Mouse (Mus musculus) heart, embryonic 15.5 days (tissue): ENCODE results near the gene Hand2. TPM values are rescaled to one million over a fixed set of nuclear protein-coding genes. Genes with fewer than 3 reads are reported as not detected.
A peak's percentile ranks its signal among the peaks of the same experiment; 100 is the strongest.

Experiments used
- ATAC-seq: fragments of 200-750 bp; cut with Nextera tagmentation; replicated peaks from 2 replicates; pipeline ENCODE4 v1.8.0; 2017; ENCODE audit warnings: low read depth, moderate TSS enrichment; ENCODE audit not compliant: insufficient number of reproducible peaks, insufficient read depth, low FRiP score
- H3K27ac ChIP-seq: fragments of 300-500 bp; sonication (generic); 2 replicates; pipeline ENCODE4 v1.5.1; 2015; ENCODE audit warnings: mild to moderate bottlenecking, inconsistent platforms
- H3K27me3 ChIP-seq: fragments of 300-500 bp; sonication (generic); 2 replicates; pipeline ENCODE4 v1.6.1; 2015; ENCODE audit warnings: inconsistent platforms
- H3K36me3 ChIP-seq: fragments of 300-500 bp; sonication (generic); 2 replicates; pipeline ENCODE4 v1.6.1; 2015; ENCODE audit warnings: mild to moderate bottlenecking, inconsistent platforms
- H3K4me1 ChIP-seq: fragments of 300-500 bp; sonication (generic); replicated peaks from 2 replicates; pipeline ENCODE4 v1.6.1; 2015; ENCODE audit warnings: inconsistent platforms
- H3K4me2 ChIP-seq: fragments of 300-500 bp; sonication (generic); 2 replicates; pipeline ENCODE4 v1.6.1; 2015; ENCODE audit warnings: inconsistent platforms, mild to moderate bottlenecking, moderate library complexity
- H3K4me3 ChIP-seq: fragments of 300-500 bp; sonication (generic); 2 replicates; pipeline ENCODE4 v1.5.1; 2015; ENCODE audit warnings: mild to moderate bottlenecking, inconsistent platforms
- H3K9ac ChIP-seq: fragments of 300-500 bp; sonication (generic); 2 replicates; pipeline ENCODE4 v1.6.1; 2015; ENCODE audit warnings: mild to moderate bottlenecking, inconsistent platforms
- H3K9me3 ChIP-seq: fragments of 300-500 bp; sonication (generic); replicated peaks from 2 replicates; pipeline ENCODE4 v1.6.1; 2016; ENCODE audit warnings: inconsistent platforms
- WGBS: fragments of 180-500 bp; shearing (Covaris S2); methylation state at CpG from one replicate; pipeline ENCODE4 v1.1.7; 2015; ENCODE audit warnings: mixed read lengths; 5-methylcytosine and 5-hydroxymethylcytosine counted together
- polyA plus RNA-seq: library from polyadenylated mRNA; unstranded; fragments of >200 nt; fragmentation: Nextera tagmentation; extraction: Ambion mirVana; gene quantifications from 2 replicates; pipeline ENCODE4 v1.2.1, GENCODE M21; 2015

The Hand2 gene
- polyA plus RNA-seq = 8.7 and 11.8 TPM in 2 replicates

DNA sequence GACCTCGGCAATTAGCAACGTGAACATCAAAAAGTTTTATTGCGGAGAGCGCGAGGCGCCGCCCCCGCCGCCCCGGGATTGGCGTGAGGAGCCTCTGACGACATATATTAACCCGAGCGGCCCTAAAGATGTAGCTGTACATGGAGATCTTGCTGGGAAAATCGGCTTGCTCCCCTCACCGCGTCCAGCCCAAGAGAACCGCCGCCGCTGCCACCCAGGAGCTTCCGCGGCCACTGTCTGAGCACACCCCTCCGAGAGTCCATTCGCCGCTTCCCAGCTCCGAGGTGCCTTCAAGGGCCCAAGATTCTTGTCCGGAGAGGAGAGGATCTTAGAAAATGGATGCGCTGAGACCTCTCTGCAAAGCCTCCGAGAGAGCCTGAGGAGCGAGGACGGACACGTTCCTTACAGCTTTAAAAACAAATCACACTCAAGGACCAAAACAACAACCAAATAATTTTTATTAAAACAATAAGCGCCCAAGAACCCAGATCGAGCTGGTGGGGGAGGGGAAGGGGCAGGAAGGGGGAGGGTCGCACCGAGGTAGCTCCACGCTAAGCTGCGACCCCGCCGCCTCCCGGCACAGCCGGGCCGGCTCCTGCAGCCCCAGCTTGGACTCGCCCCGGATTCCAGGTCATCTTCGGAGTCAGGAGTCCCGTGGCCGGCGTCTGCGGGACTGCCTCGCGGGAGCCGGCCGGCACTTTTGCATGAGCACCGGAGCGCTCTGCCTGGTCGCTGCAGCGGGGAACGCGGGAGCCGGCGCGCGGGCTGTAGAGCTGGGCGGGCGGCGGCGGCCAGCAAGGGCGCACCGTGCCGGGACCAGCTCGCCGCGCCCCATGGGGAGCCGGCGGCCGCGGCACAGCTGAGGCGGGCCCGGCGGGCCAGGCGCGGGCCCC lies at the start of gene Hand2:
Hand2 (plus strand) TSS at position 133 of the 893 bp plus-strand sequence.
- peak within 1 kb of the TSS; percentile 77 for H3K4me2 ChIP-seq
- H3K4me1 ChIP-seq = peaks cover 6% of the 10 kb centered on the region
- H3K27ac ChIP-seq = peak within 1 kb of the TSS; percentile 96
- no peaks in the 10 kb centered on the region for H3K27me3 ChIP-seq
- H3K9ac ChIP-seq = peak within 1 kb of the TSS; percentile 100
- H3K9me3 ChIP-seq = no peaks in the 10 kb centered on the region
- under 1% methylated on average over 71 of the region's 83 CpGs for WGBS
- peak; percentile 78 for ATAC-seq
- H3K4me3 ChIP-seq = peak within 1 kb of the TSS; percentile 92
- H3K36me3 ChIP-seq = no peaks in the 10 kb centered on the region

DNA sequence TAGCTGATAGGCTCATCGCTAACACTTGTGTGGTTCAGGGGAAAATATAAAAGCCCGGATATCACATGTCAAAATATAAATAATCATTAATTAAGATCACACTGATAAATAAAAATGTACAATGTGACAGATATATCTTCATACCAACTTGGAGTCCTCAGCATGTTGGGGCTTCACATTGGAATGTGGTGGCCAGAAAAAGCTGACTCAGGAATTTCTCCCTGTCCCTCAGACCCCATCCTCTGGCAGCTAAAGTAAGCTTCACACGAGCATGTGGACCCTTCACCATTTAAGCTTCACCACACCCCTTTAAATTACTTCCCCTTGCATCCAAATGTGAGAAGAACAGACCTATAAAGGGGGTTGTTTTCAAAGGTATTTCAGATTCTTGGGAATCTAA lies 47.7 kb upstream of the Hand2 start:
- ATAC-seq = no peak
- H3K27me3 ChIP-seq = no peaks in the 10 kb centered on the region
- no peak overlapping the region for H3K27ac ChIP-seq
- H3K9ac ChIP-seq = no peak overlapping the region
- H3K4me2 ChIP-seq = no peak overlapping the region
- H3K4me3 ChIP-seq = no peak overlapping the region
- no peaks in the 10 kb centered on the region for H3K36me3 ChIP-seq
- no peaks in the 10 kb centered on the region for H3K9me3 ChIP-seq
- WGBS = 66% methylated on average over 3 of the region's 3 CpGs
- no peaks in the 10 kb centered on the region for H3K4me1 ChIP-seq

DNA sequence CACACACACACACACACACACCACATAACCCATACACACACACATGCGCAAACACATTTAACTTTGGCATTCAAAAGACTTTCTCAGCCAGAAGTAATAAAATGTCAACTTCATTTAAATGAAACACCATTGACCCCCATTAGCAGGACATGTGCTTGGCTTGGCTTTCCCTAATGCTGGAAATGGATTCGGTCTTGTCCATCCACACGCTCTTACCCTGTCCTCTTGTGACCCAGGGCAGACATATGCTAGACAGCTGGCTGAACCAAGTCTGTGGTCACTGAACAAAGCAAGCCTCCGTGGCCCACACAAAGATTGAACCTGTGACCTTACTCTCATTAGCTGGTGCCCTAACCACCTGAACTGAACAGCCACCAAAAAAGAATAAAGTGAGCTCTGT lies 27.3 kb upstream of the Hand2 start:
- no peaks in the 10 kb centered on the region for H3K36me3 ChIP-seq

DNA sequence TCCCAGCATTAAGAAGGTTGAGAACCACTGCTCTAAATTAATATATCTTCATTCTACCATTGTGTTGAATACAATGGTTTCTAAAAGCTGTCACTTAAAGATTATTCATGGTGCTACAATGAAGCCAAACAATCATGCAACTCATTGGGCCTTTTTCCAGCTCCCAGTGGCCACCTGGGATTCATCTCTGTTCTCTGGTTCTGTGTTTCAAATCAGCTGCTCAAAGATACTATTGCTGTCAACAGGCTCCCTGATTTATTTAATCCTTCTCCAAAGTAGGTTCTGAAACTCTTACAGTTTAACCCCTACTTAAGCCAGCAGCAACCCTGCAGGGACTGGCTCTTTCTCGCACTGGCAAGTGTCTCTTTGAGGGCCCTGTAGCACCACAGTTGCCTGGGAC lies 17.3 kb upstream of the Hand2 start:
- Histone ChIP-seq H3K4me3 (no peak overlapping the region), H3K9ac (no peak overlapping the region), H3K27ac (peak overlapping the region; percentile 66), H3K36me3 (peaks cover 23% of the 10 kb centered on the region), H3K27me3 (no peaks in the 10 kb centered on the region), H3K4me1 (peaks cover 5% of the 10 kb centered on the region), H3K4me2 (no peak overlapping the region), H3K9me3 (no peaks in the 10 kb centered on the region)
- 38% methylated on average over 1 of the region's 1 CpGs for WGBS
- ATAC-seq = peak; percentile 66; the same call in 1 of the 2 replicates

More for the DNA sequence above, 27.3 kb upstream of the Hand2 start:
- Histone ChIP-seq H3K4me1 (no peaks in the 10 kb centered on the region), H3K4me2 (no peak overlapping the region), H3K9me3 (no peaks in the 10 kb centered on the region), H3K9ac (no peak overlapping the region), H3K4me3 (no peak overlapping the region), H3K27me3 (no peaks in the 10 kb centered on the region), H3K27ac (no peak overlapping the region)
- 81% methylated on average over 4 of the region's 4 CpGs for WGBS
- ATAC-seq = no peak

DNA sequence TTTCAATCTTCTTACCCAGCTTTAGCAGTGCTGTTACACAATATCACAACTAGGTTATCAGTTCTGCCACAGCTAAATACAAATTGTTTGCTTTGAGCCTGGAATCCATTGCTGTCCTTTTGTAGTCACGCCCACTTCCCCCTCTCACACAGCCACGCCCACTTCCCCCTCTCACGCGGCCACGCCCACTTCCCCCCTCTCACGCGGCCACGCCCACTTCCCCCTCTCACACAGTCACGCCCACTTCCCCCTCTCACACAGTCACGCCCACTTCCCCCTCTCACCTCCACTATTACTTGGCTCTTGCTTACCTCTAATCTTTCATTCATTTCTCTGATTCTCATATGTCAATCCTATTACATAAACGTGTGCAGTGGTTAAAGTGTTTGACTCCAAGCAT lies 15.8 kb upstream of the Hand2 start:
- no peak overlapping the region for H3K4me2 ChIP-seq
- WGBS = 58% methylated on average over 11 of the region's 11 CpGs
- peaks cover 8% of the 10 kb centered on the region for H3K4me1 ChIP-seq
- no peak overlapping the region for H3K4me3 ChIP-seq
- H3K9ac ChIP-seq = no peak overlapping the region
- no peaks in the 10 kb centered on the region for H3K9me3 ChIP-seq
- H3K27ac ChIP-seq = 0 out of 2 replicates have a peak overlapping the region, but pooled peaks have one; percentile 6
- peaks cover 23% of the 10 kb centered on the region for H3K36me3 ChIP-seq
- ATAC-seq = no peak
- H3K27me3 ChIP-seq = no peaks in the 10 kb centered on the region

DNA sequence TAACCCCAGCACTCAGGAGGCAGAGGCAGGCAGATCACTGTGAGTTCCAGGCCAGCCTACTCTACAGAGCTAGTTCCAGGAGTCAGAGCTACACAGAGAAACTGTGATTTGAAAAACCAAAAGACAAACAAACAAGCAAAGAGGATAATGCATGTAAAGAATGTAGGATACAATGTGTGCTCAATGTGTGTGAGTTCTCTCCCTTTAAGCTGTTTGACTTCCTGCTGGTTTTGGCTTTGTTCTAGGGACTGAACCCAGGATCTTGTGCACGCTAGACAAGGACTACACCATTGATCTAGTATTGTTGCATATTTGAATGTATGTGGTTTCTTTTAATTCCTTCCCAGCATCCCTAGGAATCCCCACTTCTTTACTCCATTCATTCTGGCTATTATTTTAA lies 14.3 kb upstream of the Hand2 start:
- WGBS = 90% methylated on average over 1 of the region's 1 CpGs
- no peak overlapping the region for H3K4me3 ChIP-seq
- peaks cover 23% of the 10 kb centered on the region for H3K36me3 ChIP-seq
- no peaks in the 10 kb centered on the region for H3K27me3 ChIP-seq
- peaks cover 10% of the 10 kb centered on the region for H3K4me1 ChIP-seq
- H3K27ac ChIP-seq = no peak overlapping the region
- no peak for ATAC-seq
- H3K4me2 ChIP-seq = no peak overlapping the region
- no peaks in the 10 kb centered on the region for H3K9me3 ChIP-seq
- H3K9ac ChIP-seq = no peak overlapping the region

DNA sequence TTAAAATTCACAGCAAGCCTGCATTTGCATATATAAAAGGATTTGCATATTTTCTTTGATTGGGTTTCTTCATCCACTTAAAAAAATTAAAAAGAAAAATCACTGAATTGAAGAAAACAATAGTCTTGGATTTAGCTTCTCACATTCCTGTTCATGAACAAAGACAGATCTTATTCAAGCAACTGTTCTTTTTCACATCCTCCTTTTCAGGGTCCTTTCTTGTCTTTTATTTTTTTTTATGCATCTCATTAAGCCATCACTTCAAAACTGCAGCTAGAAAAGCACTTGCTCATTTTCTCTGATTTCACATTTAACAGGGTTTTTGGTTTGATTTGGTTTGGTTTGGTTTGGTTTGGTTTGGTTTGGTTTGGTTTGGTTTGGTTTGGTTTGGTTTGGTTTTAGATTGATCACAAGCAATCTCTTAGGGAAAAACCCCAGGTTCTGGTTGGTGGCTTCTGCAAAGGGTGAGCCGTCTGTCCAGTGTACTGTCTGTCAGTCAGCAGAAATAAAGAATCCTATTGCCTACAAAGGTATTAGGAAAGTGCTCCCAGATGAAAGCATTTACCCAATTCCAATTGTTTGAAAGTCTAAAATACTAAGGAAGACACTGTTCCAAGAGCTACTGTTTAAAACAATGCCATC lies 10.8 kb upstream of the Hand2 start:
- H3K27me3 ChIP-seq = no peaks in the 10 kb centered on the region
- H3K9me3 ChIP-seq = no peaks in the 10 kb centered on the region
- no peak for ATAC-seq
- H3K4me2 ChIP-seq = no peak overlapping the region
- WGBS = 57% methylated on average over 1 of the region's 1 CpGs
- peaks cover 8% of the 10 kb centered on the region for H3K4me1 ChIP-seq
- H3K27ac ChIP-seq = no peak overlapping the region
- H3K36me3 ChIP-seq = peaks cover 23% of the 10 kb centered on the region
- no peak overlapping the region for H3K4me3 ChIP-seq
- no peak overlapping the region for H3K9ac ChIP-seq

DNA sequence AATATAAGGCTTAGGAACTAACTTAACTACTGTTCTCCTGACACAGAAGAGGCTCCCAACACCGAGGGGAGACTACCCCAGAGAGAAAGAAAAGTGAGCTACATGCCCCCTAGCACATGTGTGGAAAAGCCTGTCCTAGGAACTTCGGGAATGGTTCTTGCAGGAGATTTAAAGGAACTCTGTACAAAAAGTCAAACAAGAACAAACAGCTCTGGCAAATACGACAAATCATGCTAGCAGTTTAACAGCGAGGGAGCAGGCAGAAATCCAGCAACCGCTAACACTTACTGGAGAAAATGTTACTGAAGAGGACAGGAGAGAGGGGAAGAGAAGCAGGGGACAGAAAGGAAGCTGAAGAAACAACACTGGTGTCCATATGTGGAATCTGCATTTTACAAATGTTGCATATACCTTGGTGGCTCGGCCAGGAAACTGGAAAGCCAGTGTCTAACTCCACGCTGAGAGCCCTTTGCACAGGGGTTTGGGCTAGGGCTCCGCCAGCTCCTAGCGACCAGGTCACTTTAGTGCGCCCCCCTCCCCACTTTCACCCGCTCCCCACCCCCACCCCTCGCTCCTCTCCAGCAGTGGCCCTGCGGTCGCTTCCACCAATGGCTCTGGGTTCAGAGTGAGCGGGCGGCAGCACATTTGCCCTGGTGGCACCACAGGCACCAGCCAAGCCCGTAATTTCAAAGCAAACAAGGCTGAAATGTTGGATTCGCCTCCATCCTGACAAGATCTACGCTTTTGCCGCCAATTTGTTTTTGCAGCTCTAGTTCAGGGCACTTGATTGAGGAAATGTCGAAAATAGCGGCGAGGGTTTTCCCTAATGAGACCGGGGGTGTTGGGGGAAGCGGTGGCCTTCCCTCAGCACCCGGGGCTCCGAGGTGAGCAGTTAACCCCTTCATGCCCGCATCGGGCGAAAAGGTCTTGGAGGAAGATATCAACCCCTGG lies 8.5 kb upstream of the Hand2 start:
- Histone ChIP-seq H3K9ac (peak overlapping the region; percentile 64), H3K27me3 (no peaks in the 10 kb centered on the region)

DNA sequence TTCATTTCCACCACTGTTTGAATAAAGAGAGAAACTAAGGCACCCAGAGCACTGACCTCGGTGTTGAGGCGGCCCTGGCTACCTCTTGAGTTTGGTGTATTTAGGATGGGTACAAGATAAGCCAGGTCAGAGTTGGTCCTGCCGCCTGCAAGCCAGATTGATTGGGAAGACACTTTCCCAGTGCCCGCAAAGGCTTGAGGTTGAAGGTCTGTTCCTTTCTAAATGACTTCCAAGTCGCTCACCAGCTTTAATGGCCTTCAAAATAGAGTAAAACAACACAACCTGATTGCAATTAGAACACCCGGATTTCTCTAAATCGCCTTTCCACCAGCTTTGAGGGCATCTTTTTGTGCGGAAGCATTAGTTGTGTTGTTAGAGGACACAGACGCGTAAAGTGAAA lies 7.2 kb upstream of the Hand2 start:
- H3K27me3 ChIP-seq = no peaks in the 10 kb centered on the region
- H3K36me3 ChIP-seq = no peaks in the 10 kb centered on the region
- ATAC-seq = no peak
- peak overlapping the region; percentile 30 for H3K4me3 ChIP-seq
- 25% methylated on average over 10 of the region's 10 CpGs for WGBS
- no peaks in the 10 kb centered on the region for H3K9me3 ChIP-seq
- peak overlapping the region; percentile 67 for H3K27ac ChIP-seq
- H3K9ac ChIP-seq = peak overlapping the region; percentile 24; the same call in 1 of the 2 replicates
- peak overlapping the region; percentile 81 for H3K4me2 ChIP-seq
- H3K4me1 ChIP-seq = peaks cover 11% of the 10 kb centered on the region; the same call in 1 of the 2 replicates

More for the DNA sequence above, 8.5 kb upstream of the Hand2 start:
- under 1% methylated on average over 30 of the region's 30 CpGs for WGBS
- Histone ChIP-seq H3K9me3 (no peaks in the 10 kb centered on the region), H3K4me3 (peak overlapping the region; percentile 44), H3K4me2 (peak overlapping the region; percentile 81), H3K4me1 (peaks cover 10% of the 10 kb centered on the region), H3K27ac (peak overlapping the region; percentile 89), H3K36me3 (peaks cover 3% of the 10 kb centered on the region; the same call in 1 of the 2 replicates)
- ATAC-seq = peak; percentile 61

DNA sequence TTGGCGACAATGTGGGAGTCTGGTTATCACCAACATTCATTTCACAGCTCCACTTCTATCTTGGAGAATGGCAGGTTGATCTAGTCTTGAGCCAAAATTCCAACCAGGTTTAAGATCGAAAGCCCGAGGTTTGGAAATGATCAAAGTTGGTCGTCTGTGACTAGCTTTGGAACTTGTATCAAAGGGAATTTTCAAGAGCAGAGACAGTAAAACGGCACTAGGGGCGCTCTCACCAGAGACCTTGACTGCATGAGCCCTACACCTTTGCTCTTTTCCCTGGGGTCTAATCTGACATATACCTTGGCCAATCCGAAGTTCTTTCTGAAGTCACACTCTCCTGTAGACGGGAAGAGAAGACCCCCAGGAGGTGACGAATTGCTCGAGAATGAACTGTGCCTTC lies 6.6 kb upstream of the Hand2 start:
- Histone ChIP-seq H3K4me2 (peak overlapping the region; percentile 81), H3K27ac (peak overlapping the region; percentile 67), H3K36me3 (no peaks in the 10 kb centered on the region), H3K4me3 (peak overlapping the region; percentile 5; the same call in 1 of the 2 replicates), H3K9me3 (no peaks in the 10 kb centered on the region), H3K27me3 (no peaks in the 10 kb centered on the region), H3K9ac (peak overlapping the region; percentile 24; the same call in 1 of the 2 replicates), H3K4me1 (peaks cover 9% of the 10 kb centered on the region; the same call in 1 of the 2 replicates)
- 4% methylated on average over 10 of the region's 10 CpGs for WGBS
- ATAC-seq = no peak
